Mouse (Mus musculus) forebrain, embryonic 11.5 days (tissue): Measurements from ENCODE around the gene Dock3. TPM values are rescaled to one million over a fixed set of nuclear protein-coding genes. Genes with fewer than 3 reads are reported as not detected.

Experiments
- ATAC-seq: fragments of 200-750 bp; cut with Nextera tagmentation; replicated peaks from 2 replicates; pipeline ENCODE4 v1.8.0; 2017; ENCODE audit warnings: moderate TSS enrichment; ENCODE audit not compliant: low FRiP score
- DNase-seq: peaks from one replicate; pipeline ENCODE4 v3.0.0-alpha.2; 2017; ENCODE audit warnings: low spot score
- H3K27ac ChIP-seq: fragments of 300-500 bp; sonication (generic); 2 replicates; pipeline ENCODE4 v1.5.1; 2014; ENCODE audit warnings: low read depth, low read length
- H3K27me3 ChIP-seq: fragments of 300-500 bp; sonication (generic); 2 replicates; pipeline ENCODE4 v1.6.1; 2014; ENCODE audit warnings: mild to moderate bottlenecking, low read length, mixed read lengths; ENCODE audit not compliant: control insufficient read depth, insufficient read depth
- H3K36me3 ChIP-seq: fragments of 300-500 bp; sonication (generic); 2 replicates; pipeline ENCODE4 v1.6.1; 2014; ENCODE audit warnings: mild to moderate bottlenecking, low read length, moderate library complexity, mixed read lengths; ENCODE audit not compliant: control insufficient read depth, insufficient read depth
- H3K4me1 ChIP-seq: fragments of 300-500 bp; sonication (generic); replicated peaks from 2 replicates; pipeline ENCODE4 v1.6.1; 2014; ENCODE audit warnings: low read length, mixed read lengths; ENCODE audit not compliant: control insufficient read depth, insufficient read depth
- H3K4me2 ChIP-seq: fragments of 300-500 bp; sonication (generic); 2 replicates; pipeline ENCODE4 v1.6.1; 2014; ENCODE audit warnings: low read depth, mild to moderate bottlenecking, low read length, moderate library complexity, mixed read lengths; ENCODE audit not compliant: severe bottlenecking
- H3K4me3 ChIP-seq: fragments of 300-500 bp; sonication (generic); 2 replicates; pipeline ENCODE4 v1.5.1; 2014; ENCODE audit warnings: low read depth, low read length
- H3K9ac ChIP-seq: fragments of 300-500 bp; sonication (generic); 2 replicates; pipeline ENCODE4 v1.6.1; 2014; ENCODE audit warnings: low read length
- H3K9me3 ChIP-seq: fragments of 300-500 bp; sonication (generic); 2 replicates; pipeline ENCODE4 v1.6.1; 2016; ENCODE audit warnings: low read length, mixed read lengths; ENCODE audit not compliant: control insufficient read depth
- WGBS: fragments of 180-500 bp; shearing (Covaris S2); extraction: QIAGEN DNeasy Blood & Tissue Kit; methylation state at CpG from one replicate; pipeline ENCODE4 v1.1.7; 2014; 5-methylcytosine and 5-hydroxymethylcytosine counted together
- polyA plus RNA-seq: library from polyadenylated mRNA; unstranded; fragments of >200 nt; fragmentation: Nextera tagmentation; extraction: Ambion mirVana; gene quantifications from 2 replicates; pipeline ENCODE4 v1.2.1, GENCODE M21; 2014

The Dock3 gene
- 10.7 and 12.1 TPM in 2 replicates for polyA plus RNA-seq

DNA sequence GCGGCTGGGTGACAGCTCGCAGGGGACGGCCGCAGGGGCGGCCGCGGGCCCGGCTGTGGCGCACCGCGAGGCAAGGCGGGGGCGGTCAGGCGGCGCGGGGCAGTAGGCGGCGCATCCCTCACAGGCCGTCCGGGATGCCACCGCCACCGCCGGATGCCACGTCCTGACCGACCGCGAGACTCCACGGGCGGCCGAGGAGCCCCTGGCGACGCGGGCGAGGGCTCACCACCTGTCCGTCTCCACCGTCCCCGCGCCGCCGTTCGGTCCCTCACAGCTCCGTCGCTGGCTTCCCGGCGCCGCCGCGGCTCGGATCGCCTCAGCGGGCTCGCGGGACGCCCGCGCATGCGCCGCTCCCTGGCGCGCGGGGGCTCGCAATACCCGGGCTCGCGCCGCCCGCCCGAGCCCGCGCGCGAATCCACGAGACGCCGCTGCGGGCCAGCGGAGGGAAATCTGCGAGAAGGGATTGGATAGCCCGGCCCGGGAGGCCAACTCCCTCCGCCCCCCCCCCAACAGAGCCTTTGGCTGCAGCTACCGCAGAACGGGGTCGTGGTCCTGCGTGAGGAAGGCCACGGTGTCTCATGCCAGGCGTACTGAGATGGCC, at the start of gene Dock3:
Gene Dock3 (minus strand): TSS at position 371 of the 601 bp plus-strand sequence.
- peaks cover 34% of the 10 kb centered on the region for H3K27me3 ChIP-seq

GRCm38 (mm10) chr9:107280322-107281027, 48.8 kb upstream of the Dock3 start:
- H3K4me1 ChIP-seq: peaks cover 6% of the 10 kb centered on the region; the same call in 1 of the 2 replicates
- DNase-seq: no peak
- no peaks in the 10 kb centered on the region for H3K27me3 ChIP-seq
- no peak overlapping the region for H3K9ac ChIP-seq
- H3K4me3 ChIP-seq: no peak overlapping the region
- ATAC-seq: no peak
- H3K27ac ChIP-seq: no peak overlapping the region
- no peaks in the 10 kb centered on the region for H3K36me3 ChIP-seq
- no peak overlapping the region for H3K4me2 ChIP-seq
- no peaks in the 10 kb centered on the region for H3K9me3 ChIP-seq
- WGBS: 48% methylated on average over 13 of the region's 13 CpGs

More for the DNA sequence above, at the start of gene Dock3:
- peak within 1 kb of the TSS; percentile 83 for H3K9ac ChIP-seq
- H3K4me2 ChIP-seq: peak within 1 kb of the TSS; percentile 90
- WGBS: 1% methylated on average over 30 of the region's 87 CpGs
- ATAC-seq (peak; percentile 88), DNase-seq (peak; percentile 86)
- H3K27ac ChIP-seq: peak within 1 kb of the TSS; percentile 68
- H3K36me3 ChIP-seq: no peaks in the 10 kb centered on the region
- no peaks in the 10 kb centered on the region for H3K9me3 ChIP-seq
- H3K4me3 ChIP-seq: peak within 1 kb of the TSS; percentile 75
- H3K4me1 ChIP-seq: no peaks in the 10 kb centered on the region

DNA sequence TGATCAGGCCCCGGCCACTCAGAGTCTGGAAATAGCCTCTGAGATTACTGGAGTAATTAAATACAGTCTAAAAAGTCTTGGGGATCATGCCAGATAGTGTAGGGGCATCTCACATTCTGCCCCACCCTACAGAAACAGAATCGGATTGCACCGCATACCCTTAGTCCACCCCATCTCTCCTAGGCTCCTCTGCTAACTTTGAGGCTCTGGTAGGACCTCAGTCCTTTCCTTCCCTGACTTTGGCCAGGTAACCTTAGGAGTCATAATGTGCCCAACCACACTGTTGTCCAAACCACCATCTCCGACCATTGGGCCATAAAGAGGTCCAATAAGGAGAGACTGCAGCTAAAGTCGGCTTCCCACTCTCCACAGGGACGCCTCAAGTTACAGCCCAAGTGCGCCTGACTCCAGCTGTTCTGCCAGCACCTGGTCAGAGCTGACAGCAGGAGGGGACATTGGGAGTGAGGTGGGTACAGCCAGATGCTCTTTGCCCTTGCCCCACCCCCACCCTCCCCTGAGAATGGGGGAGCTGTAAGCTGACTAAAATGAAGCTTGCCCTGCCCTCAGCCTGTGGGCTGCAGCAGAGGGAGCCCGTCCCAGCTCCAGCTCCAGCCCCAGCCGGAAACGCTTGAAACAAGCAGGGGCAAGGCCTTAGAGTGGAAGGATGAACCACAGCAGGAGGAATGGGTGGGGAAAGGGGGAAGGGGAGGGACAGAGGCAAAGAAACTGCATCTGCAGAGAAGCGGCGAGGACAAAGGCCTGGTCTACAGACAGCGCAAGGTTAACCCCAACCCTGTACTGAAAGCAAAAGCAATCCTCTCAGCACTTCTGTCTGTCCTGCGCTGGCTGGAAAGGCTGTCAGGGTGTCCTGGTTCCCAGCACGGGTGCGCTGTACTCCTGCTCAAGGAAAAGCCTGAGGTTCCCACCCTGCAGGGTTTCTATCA, 47.9 kb upstream of the Dock3 start:
- Histone ChIP-seq H3K27ac (no peak overlapping the region), H3K4me3 (no peak overlapping the region), H3K9me3 (no peaks in the 10 kb centered on the region), H3K36me3 (no peaks in the 10 kb centered on the region), H3K27me3 (no peaks in the 10 kb centered on the region), H3K9ac (no peak overlapping the region), H3K4me2 (no peak overlapping the region), H3K4me1 (peaks cover 6% of the 10 kb centered on the region; the same call in 1 of the 2 replicates)
- DNase-seq (peak; percentile 59), ATAC-seq (no peak)
- 24% methylated on average over 16 of the region's 16 CpGs for WGBS

DNA sequence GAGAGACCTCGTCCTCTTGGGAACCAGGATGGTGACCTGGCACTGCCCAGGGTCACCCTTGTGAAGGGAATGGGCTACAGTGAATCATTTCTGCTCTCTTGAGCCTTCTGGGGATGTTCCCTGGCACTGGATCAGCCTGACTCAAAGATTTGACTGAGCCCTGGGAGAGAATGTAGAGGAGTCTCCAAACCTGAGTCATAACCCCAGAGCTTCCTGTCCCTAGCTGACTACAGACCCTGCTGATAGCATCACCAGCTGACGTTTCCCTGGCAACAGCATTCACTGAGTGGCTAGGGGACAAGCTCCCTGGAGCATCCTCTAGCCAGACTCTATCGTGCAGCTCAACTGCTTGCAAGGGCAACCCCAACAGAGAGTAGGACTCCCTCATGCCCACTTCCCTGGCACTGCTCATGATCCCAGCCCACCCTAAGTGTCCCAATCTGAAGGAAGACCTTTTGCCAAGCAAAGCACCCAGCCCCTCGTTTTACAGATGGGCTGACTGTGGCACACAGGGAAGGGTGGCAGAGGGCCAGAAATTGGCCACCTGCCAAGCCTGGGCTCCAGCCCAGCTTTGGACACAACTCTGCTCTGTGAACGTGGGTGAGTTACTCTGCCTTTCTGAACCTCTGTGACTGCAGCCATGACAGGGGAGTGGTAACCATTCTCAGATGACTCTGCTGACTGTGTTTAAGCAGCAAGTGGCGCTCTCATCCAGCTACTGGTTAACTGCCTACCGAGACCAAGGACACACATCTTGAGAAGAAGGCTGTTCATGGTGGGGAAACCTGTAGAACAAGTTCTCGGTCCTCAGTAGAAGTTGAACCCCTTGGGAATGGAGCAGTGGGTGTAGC, 47.0 kb upstream of the Dock3 start:
- ATAC-seq: no peak
- WGBS: 62% methylated on average over 8 of the region's 8 CpGs

GRCm38 (mm10) chr9:107278126-107278525, 46.4 kb upstream of the Dock3 start:
- H3K27me3 ChIP-seq: no peaks in the 10 kb centered on the region
- 55% methylated on average over 4 of the region's 4 CpGs for WGBS
- DNase-seq (no peak), ATAC-seq (no peak)
- no peak overlapping the region for H3K4me2 ChIP-seq
- no peak overlapping the region for H3K4me3 ChIP-seq
- H3K9ac ChIP-seq: no peak overlapping the region
- H3K27ac ChIP-seq: no peak overlapping the region
- no peaks in the 10 kb centered on the region for H3K9me3 ChIP-seq
- no peaks in the 10 kb centered on the region for H3K36me3 ChIP-seq
- peaks cover 6% of the 10 kb centered on the region; the same call in 1 of the 2 replicates for H3K4me1 ChIP-seq

More for the DNA sequence above, 47.0 kb upstream of the Dock3 start:
- H3K4me2 ChIP-seq: no peak overlapping the region
- no peak overlapping the region for H3K27ac ChIP-seq
- H3K9ac ChIP-seq: no peak overlapping the region
- no peaks in the 10 kb centered on the region for H3K27me3 ChIP-seq
- no peak overlapping the region for H3K4me3 ChIP-seq
- peaks cover 6% of the 10 kb centered on the region; the same call in 1 of the 2 replicates for H3K4me1 ChIP-seq
- no peaks in the 10 kb centered on the region for H3K9me3 ChIP-seq
- no peak for DNase-seq
- H3K36me3 ChIP-seq: no peaks in the 10 kb centered on the region

- ATAC-seq (no peak), DNase-seq (no peak)
- H3K4me3 ChIP-seq: no peak overlapping the region
- 84% methylated on average over 7 of the region's 7 CpGs for WGBS
- no peaks in the 10 kb centered on the region for H3K9me3 ChIP-seq
- no peak overlapping the region for H3K9ac ChIP-seq
- H3K27ac ChIP-seq: no peak overlapping the region
- H3K36me3 ChIP-seq: no peaks in the 10 kb centered on the region
- H3K4me2 ChIP-seq: no peak overlapping the region
- H3K27me3 ChIP-seq: no peaks in the 10 kb centered on the region
- peaks cover 6% of the 10 kb centered on the region; the same call in 1 of the 2 replicates for H3K4me1 ChIP-seq
These were observed 45.9 kb upstream of the Dock3 start for GRCm38 (mm10) chr9:107277603-107278002.

- WGBS: 83% methylated on average over 5 of the region's 5 CpGs
These were observed 44.0 kb upstream of the Dock3 start for GRCm38 (mm10) chr9:107275710-107276109.

More at GRCm38 (mm10) chr9:107275710-107276109, 44.0 kb upstream of the Dock3 start:
- H3K27me3 ChIP-seq: no peaks in the 10 kb centered on the region
- H3K4me3 ChIP-seq: no peak overlapping the region
- H3K36me3 ChIP-seq: no peaks in the 10 kb centered on the region
- peaks cover 6% of the 10 kb centered on the region; the same call in 1 of the 2 replicates for H3K4me1 ChIP-seq
- no peak overlapping the region for H3K27ac ChIP-seq
- no peaks in the 10 kb centered on the region for H3K9me3 ChIP-seq
- ATAC-seq (no peak), DNase-seq (no peak)
- H3K4me2 ChIP-seq: no peak overlapping the region
- no peak overlapping the region for H3K9ac ChIP-seq
